7 mouse cellular contexts compared by ENCODE assay signal in the genomic region with DNA sequence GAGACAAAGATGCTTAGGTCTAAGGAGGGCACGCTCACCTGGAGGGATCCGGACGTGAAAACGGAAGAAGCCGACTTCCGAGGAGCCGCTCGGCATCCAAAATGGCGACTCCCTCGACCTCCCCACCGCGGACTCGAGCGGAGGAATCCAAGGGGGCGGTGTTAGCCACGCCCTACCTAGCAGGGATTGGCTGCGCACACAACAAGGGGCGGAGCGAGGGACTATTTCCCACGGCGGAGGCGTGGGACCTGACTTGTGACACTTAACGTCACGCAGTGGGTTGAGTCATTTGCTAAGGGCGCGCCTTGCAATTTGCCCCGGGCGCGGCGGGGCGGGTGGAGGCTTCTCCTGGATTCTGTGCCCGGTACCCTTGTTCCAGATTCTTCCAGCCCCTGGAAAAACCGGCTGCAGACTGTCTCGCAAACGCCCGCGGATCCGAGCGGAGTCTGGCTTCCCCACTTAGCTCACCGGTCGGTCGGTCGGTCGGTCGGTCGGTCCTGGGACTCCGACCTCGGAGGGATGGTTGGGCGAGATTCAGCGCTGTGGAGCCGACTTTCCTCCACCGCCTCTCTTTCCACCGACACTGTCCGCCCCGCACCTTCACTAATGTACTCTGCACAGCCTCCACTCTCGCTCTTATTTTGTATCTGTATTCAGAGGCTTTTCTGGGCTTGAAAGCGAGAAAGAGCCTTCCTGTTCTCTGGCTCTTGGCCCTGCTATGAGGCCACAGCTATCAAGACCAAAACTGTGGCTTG. TPM values are rescaled to one million over a fixed set of nuclear protein-coding genes. Genes with fewer than 3 reads are reported as not detected.
A peak's percentile ranks its signal among the peaks of the same experiment; 100 is the strongest.
DNase-seq lines count a peak whose midpoint lies in the region; ATAC-seq lines count a peak whose summit lies in the region.

A gene (minus strand): TSS at position 115 of the 755 bp plus-strand sequence.

- intact Hi-C loops in gastrocnemius, postnatal 36 days (cut with DNase I), result loop anchor here (2.0 kb wide), 1 partner anchor 13 kb away; no protein-coding TSS in a partner anchor
- intact Hi-C loops in left cerebral cortex, postnatal 25 days (cut with DNase I), result loop anchor here (2.0 to 5.0 kb wide), 2 partner anchors 13 to 86 kb away; a partner anchor contains a TSS

- no peaks in the 10 kb centered on the region for H3K36me3 ChIP-seq in intestine, embryonic 15.5 days
- peaks cover 11% of the 10 kb centered on the region for H3K36me3 ChIP-seq in midbrain, embryonic 10.5 days

- peak; percentile 100 for ATAC-seq in intestine, embryonic 15.5 days

- no peaks in the 10 kb centered on the region for H3K9me3 ChIP-seq in intestine, embryonic 15.5 days
- H3K9me3 ChIP-seq in midbrain, embryonic 10.5 days (replicated peaks), result no peaks in the 10 kb centered on the region

- no peaks in the 10 kb centered on the region for H3K27me3 ChIP-seq in intestine, embryonic 15.5 days (replicated peaks)
- peaks cover 19% of the 10 kb centered on the region for H3K27me3 ChIP-seq in midbrain, embryonic 10.5 days (ENCODE audit: low read depth, poor library complexity, severe bottlenecking)

- peaks cover 13% of the 10 kb centered on the region for H3K4me1 ChIP-seq in intestine, embryonic 15.5 days (replicated peaks)
- peaks cover 30% of the 10 kb centered on the region for H3K4me1 ChIP-seq in midbrain, embryonic 10.5 days

- WGBS in intestine, embryonic 15.5 days, result 0% methylated on average over 57 of the region's 57 CpGs
- WGBS in midbrain, embryonic 10.5 days, result under 1% methylated on average over 57 of the region's 57 CpGs

- peak within 1 kb of the TSS; percentile 93 for H3K9ac ChIP-seq in intestine, embryonic 15.5 days

- peak; percentile 99 for DNase-seq in adrenal gland, adult 2 months
- DNase-seq in embryo, embryonic 11.5 days (ENCODE audit: low read depth, low spot score), result peak; percentile 100
- peak; percentile 96 to 98 for DNase-seq in gastrocnemius, postnatal 36 days
- DNase-seq in left cerebral cortex, postnatal 25 days (ENCODE audit: low spot score in 2 of 2), result peak; percentile 97 to 99
- peak; percentile 98 for DNase-seq in midbrain, embryonic 10.5 days (ENCODE audit: low spot score)
- DNase-seq in right cerebral cortex, postnatal 4 days, result peak; percentile 98

- peak within 1 kb of the TSS; percentile 93 for H3K4me3 ChIP-seq in intestine, embryonic 15.5 days (replicated peaks)
- H3K4me3 ChIP-seq in midbrain, embryonic 10.5 days, result peak within 1 kb of the TSS; percentile 98

- H3K27ac ChIP-seq in intestine, embryonic 15.5 days, result peak within 1 kb of the TSS; percentile 77
- peak within 1 kb of the TSS; percentile 95 for H3K27ac ChIP-seq in midbrain, embryonic 10.5 days (replicated peaks)

- peak within 1 kb of the TSS; percentile 71 for H3K4me2 ChIP-seq in intestine, embryonic 15.5 days (replicated peaks)

RNA-seq across cellular contexts. Expression of the gene that starts here (rescaled TPM):
- total RNA-seq in adrenal gland, adult 2 months (2021), result 10 to 100 TPM; 72.7 to 89.3 TPM
- 20.5 and 26.6 TPM in 2 replicates for polyA plus RNA-seq in adrenal gland, adult 2 months (2012; rRNA removed)
- total RNA-seq in gastrocnemius, postnatal 36 days (2021), result 10 to 100 TPM; 25.4 to 31.4 TPM
- 119 and 128 TPM in 2 replicates for polyA plus RNA-seq in intestine, embryonic 15.5 days (2015; fragmentation: Nextera tagmentation; extraction: Ambion mirVana)
- 10 to 100 TPM; 72.4 to 77.4 TPM for total RNA-seq in left cerebral cortex, postnatal 25 days (2021)
- 143 and 156 TPM in 2 replicates for polyA plus RNA-seq in midbrain, embryonic 10.5 days (2016; fragmentation: Nextera tagmentation; extraction: Ambion mirVana)

Comparison
In these comparisons a context has a peak if more than half of its experiments do, and no peak if none do; other contexts are left out.
1. Peak in every context shown above with its lines: DNase-seq, ATAC-seq, H3K4me3 ChIP-seq and H3K27ac ChIP-seq.